Mouse (Mus musculus): ENCODE results near the gene Clptm1. TPM values are rescaled to one million over a fixed set of nuclear protein-coding genes. Genes with fewer than 3 reads are reported as not detected.

Clptm1 gene
- polyA plus RNA-seq, 1 experiment from 2014 or later: 81.9 TPM

GRCm38 (mm10) chr7:19675824-19676223, 11.0 kb upstream of the Clptm1 start:
- H3K36me3 ChIP-seq (ENCODE audit: control insufficient read depth, insufficient read depth): no peaks in the 10 kb centered on the region
- 79% methylated on average over 10 of the region's 10 CpGs for WGBS

GRCm38 (mm10) chr7:19673083-19673699, 8.4 kb upstream of the Clptm1 start:
- WGBS: 53% methylated on average over 14 of the region's 14 CpGs
- Histone ChIP-seq H3K27me3 (ENCODE audit: control insufficient read depth, insufficient read depth, low read length) (no peaks in the 10 kb centered on the region), H3K4me1 (ENCODE audit: control insufficient read depth, insufficient read depth, low read length) (peaks cover 5% of the 10 kb centered on the region), H3K4me2 (ENCODE audit: low read depth, low read length) (no peak overlapping the region), H3K4me3 (ENCODE audit: low read length) (no peak overlapping the region), H3K9me3 (replicated peaks; ENCODE audit: control insufficient read depth, low read length) (no peaks in the 10 kb centered on the region), H3K36me3 (ENCODE audit: control insufficient read depth, insufficient read depth) (no peaks in the 10 kb centered on the region), H3K9ac (ENCODE audit: low read length) (no peak overlapping the region), H3K27ac (ENCODE audit: low read length) (no peak overlapping the region)
- no peak for ATAC-seq (replicated peaks; ENCODE audit: extremely low read depth, insufficient read depth, low FRiP score)

More at GRCm38 (mm10) chr7:19675824-19676223, 11.0 kb upstream of the Clptm1 start:
- Histone ChIP-seq H3K4me2 (ENCODE audit: low read depth, low read length) (no peak overlapping the region), H3K9ac (ENCODE audit: low read length) (no peak overlapping the region), H3K4me1 (ENCODE audit: control insufficient read depth, insufficient read depth, low read length) (no peaks in the 10 kb centered on the region), H3K4me3 (ENCODE audit: low read length) (no peak overlapping the region), H3K27me3 (ENCODE audit: control insufficient read depth, insufficient read depth, low read length) (no peaks in the 10 kb centered on the region), H3K27ac (ENCODE audit: low read length) (no peak overlapping the region), H3K9me3 (replicated peaks; ENCODE audit: control insufficient read depth, low read length) (no peaks in the 10 kb centered on the region)
- no peak for ATAC-seq (replicated peaks; ENCODE audit: extremely low read depth, insufficient read depth, low FRiP score)

GRCm38 (mm10) chr7:19671511-19671910, 6.7 kb upstream of the Clptm1 start:
- Histone ChIP-seq H3K9ac (ENCODE audit: low read length) (no peak overlapping the region), H3K27ac (ENCODE audit: low read length) (no peak overlapping the region), H3K9me3 (replicated peaks; ENCODE audit: control insufficient read depth, low read length) (no peaks in the 10 kb centered on the region), H3K4me1 (ENCODE audit: control insufficient read depth, insufficient read depth, low read length) (peaks cover 5% of the 10 kb centered on the region), H3K27me3 (ENCODE audit: control insufficient read depth, insufficient read depth, low read length) (no peaks in the 10 kb centered on the region), H3K4me2 (ENCODE audit: low read depth, low read length) (no peak overlapping the region), H3K36me3 (ENCODE audit: control insufficient read depth, insufficient read depth) (no peaks in the 10 kb centered on the region), H3K4me3 (ENCODE audit: low read length) (no peak overlapping the region)
- no peak for ATAC-seq (replicated peaks; ENCODE audit: extremely low read depth, insufficient read depth, low FRiP score)
- WGBS: 66% methylated on average over 10 of the region's 10 CpGs

GRCm38 (mm10) chr7:19668947-19669721, 4.3 kb upstream of the Clptm1 start:
- H3K36me3 ChIP-seq (ENCODE audit: control insufficient read depth, insufficient read depth): no peaks in the 10 kb centered on the region
- H3K4me2 ChIP-seq (ENCODE audit: low read depth, low read length): peak overlapping the region; percentile 31; the same call in 1 of the 2 replicates
- ATAC-seq (replicated peaks; ENCODE audit: extremely low read depth, insufficient read depth, low FRiP score): peak; percentile 72
- peak overlapping the region; percentile 44 for H3K9ac ChIP-seq (ENCODE audit: low read length)
- H3K27me3 ChIP-seq (ENCODE audit: control insufficient read depth, insufficient read depth, low read length): no peaks in the 10 kb centered on the region
- H3K27ac ChIP-seq (ENCODE audit: low read length): peak overlapping the region; percentile 58; the same call in 1 of the 2 replicates
- H3K9me3 ChIP-seq (replicated peaks; ENCODE audit: control insufficient read depth, low read length): no peaks in the 10 kb centered on the region
- H3K4me1 ChIP-seq (ENCODE audit: control insufficient read depth, insufficient read depth, low read length): peaks cover 10% of the 10 kb centered on the region
- no peak overlapping the region for H3K4me3 ChIP-seq (ENCODE audit: low read length)
- WGBS: 7% methylated on average over 10 of the region's 10 CpGs

GRCm38 (mm10) chr7:19667434-19667833, 2.6 kb upstream of the Clptm1 start:
- no peaks in the 10 kb centered on the region for H3K36me3 ChIP-seq (ENCODE audit: control insufficient read depth, insufficient read depth)
- H3K9me3 ChIP-seq (replicated peaks; ENCODE audit: control insufficient read depth, low read length): no peaks in the 10 kb centered on the region
- H3K4me3 ChIP-seq (ENCODE audit: low read length): no peak overlapping the region
- H3K9ac ChIP-seq (ENCODE audit: low read length): no peak overlapping the region
- ATAC-seq (replicated peaks; ENCODE audit: extremely low read depth, insufficient read depth, low FRiP score): no peak
- H3K4me1 ChIP-seq (ENCODE audit: control insufficient read depth, insufficient read depth, low read length): peaks cover 24% of the 10 kb centered on the region
- H3K27me3 ChIP-seq (ENCODE audit: control insufficient read depth, insufficient read depth, low read length): no peaks in the 10 kb centered on the region
- WGBS: 63% methylated on average over 2 of the region's 2 CpGs
- no peak overlapping the region for H3K4me2 ChIP-seq (ENCODE audit: low read depth, low read length)
- no peak overlapping the region for H3K27ac ChIP-seq (ENCODE audit: low read length)

GRCm38 (mm10) chr7:19666750-19667149, 1.9 kb upstream of the Clptm1 start:
- Histone ChIP-seq H3K4me3 (ENCODE audit: low read length) (no peak overlapping the region), H3K9me3 (replicated peaks; ENCODE audit: control insufficient read depth, low read length) (no peaks in the 10 kb centered on the region), H3K4me2 (ENCODE audit: low read depth, low read length) (no peak overlapping the region), H3K27me3 (ENCODE audit: control insufficient read depth, insufficient read depth, low read length) (no peaks in the 10 kb centered on the region), H3K4me1 (ENCODE audit: control insufficient read depth, insufficient read depth, low read length) (peaks cover 26% of the 10 kb centered on the region), H3K9ac (ENCODE audit: low read length) (no peak overlapping the region), H3K27ac (ENCODE audit: low read length) (no peak overlapping the region), H3K36me3 (ENCODE audit: control insufficient read depth, insufficient read depth) (no peaks in the 10 kb centered on the region)
- 52% methylated on average over 3 of the region's 3 CpGs for WGBS
- no peak for ATAC-seq (replicated peaks; ENCODE audit: extremely low read depth, insufficient read depth, low FRiP score)

GRCm38 (mm10) chr7:19664455-19664954, 328 bp downstream of the Clptm1 start:
- no peaks in the 10 kb centered on the region for H3K9me3 ChIP-seq (replicated peaks; ENCODE audit: control insufficient read depth, low read length)
- peak overlapping the region; percentile 96 for H3K4me2 ChIP-seq (ENCODE audit: low read depth, low read length)
- H3K9ac ChIP-seq (ENCODE audit: low read length): peak overlapping the region; percentile 98
- H3K36me3 ChIP-seq (ENCODE audit: control insufficient read depth, insufficient read depth): no peaks in the 10 kb centered on the region
- ATAC-seq (replicated peaks; ENCODE audit: extremely low read depth, insufficient read depth, low FRiP score): peak; percentile 26
- H3K4me3 ChIP-seq (ENCODE audit: low read length): peak overlapping the region; percentile 98
- H3K4me1 ChIP-seq (ENCODE audit: control insufficient read depth, insufficient read depth, low read length): peaks cover 26% of the 10 kb centered on the region
- peak overlapping the region; percentile 65 for H3K27ac ChIP-seq (ENCODE audit: low read length)
- H3K27me3 ChIP-seq (ENCODE audit: control insufficient read depth, insufficient read depth, low read length): no peaks in the 10 kb centered on the region
- WGBS: under 1% methylated on average over 37 of the region's 37 CpGs

GRCm38 (mm10) chr7:19663940-19664339, 893 bp downstream of the Clptm1 start:
- Histone ChIP-seq H3K36me3 (ENCODE audit: control insufficient read depth, insufficient read depth) (no peaks in the 10 kb centered on the region), H3K27ac (ENCODE audit: low read length) (no peak overlapping the region), H3K27me3 (ENCODE audit: control insufficient read depth, insufficient read depth, low read length) (no peaks in the 10 kb centered on the region), H3K4me2 (ENCODE audit: low read depth, low read length) (peak overlapping the region; percentile 96), H3K4me3 (ENCODE audit: low read length) (peak overlapping the region; percentile 98), H3K9me3 (replicated peaks; ENCODE audit: control insufficient read depth, low read length) (no peaks in the 10 kb centered on the region), H3K9ac (ENCODE audit: low read length) (peak overlapping the region; percentile 98), H3K4me1 (ENCODE audit: control insufficient read depth, insufficient read depth, low read length) (peaks cover 21% of the 10 kb centered on the region)
- no peak for ATAC-seq (replicated peaks; ENCODE audit: extremely low read depth, insufficient read depth, low FRiP score)
- 10% methylated on average over 8 of the region's 8 CpGs for WGBS

GRCm38 (mm10) chr7:19652614-19653013, 12.2 kb downstream of the Clptm1 start:
- Histone ChIP-seq H3K36me3 (ENCODE audit: control insufficient read depth, insufficient read depth) (peaks cover 27% of the 10 kb centered on the region), H3K4me3 (ENCODE audit: low read length) (no peak overlapping the region), H3K9ac (ENCODE audit: low read length) (no peak overlapping the region), H3K27me3 (ENCODE audit: control insufficient read depth, insufficient read depth, low read length) (no peaks in the 10 kb centered on the region), H3K4me2 (ENCODE audit: low read depth, low read length) (no peak overlapping the region), H3K27ac (ENCODE audit: low read length) (0 out of 2 replicates have a peak overlapping the region, but pooled peaks have one; percentile 33), H3K9me3 (replicated peaks; ENCODE audit: control insufficient read depth, low read length) (no peaks in the 10 kb centered on the region), H3K4me1 (ENCODE audit: control insufficient read depth, insufficient read depth, low read length) (peaks cover 5% of the 10 kb centered on the region; the same call in 1 of the 2 replicates)
- 40% methylated on average over 2 of the region's 2 CpGs for WGBS
- ATAC-seq (replicated peaks; ENCODE audit: extremely low read depth, insufficient read depth, low FRiP score): peak; percentile 55; the same call in 1 of the 2 replicates

Measured in heart, embryonic 16.5 days (tissue).